Mouse (Mus musculus) testis, adult 2 months (tissue): ENCODE measurements around the gene Hacl1. TPM values are rescaled to one million over a fixed set of nuclear protein-coding genes. Genes with fewer than 3 reads are reported as not detected.
A peak's percentile ranks its signal among the peaks of the same experiment; 100 is the strongest.

Source experiments
- H3K27ac ChIP-seq: fragments of 200-500 bp; 2 replicates; pipeline ENCODE4 v1.5.1; 2012; ENCODE audit warnings: low read depth, low read length; ENCODE audit not compliant: control insufficient read depth, insufficient read depth
- H3K27me3 ChIP-seq: fragments of 200-500 bp; 2 replicates; pipeline ENCODE4 v1.6.1; 2012; ENCODE audit warnings: mild to moderate bottlenecking, low read length, moderate library complexity; ENCODE audit not compliant: control insufficient read depth, insufficient read depth
- H3K36me3 ChIP-seq: fragments of 200-500 bp; 2 replicates; pipeline ENCODE4 v1.6.1; 2012; ENCODE audit warnings: mild to moderate bottlenecking, low read length; ENCODE audit not compliant: control insufficient read depth, insufficient read depth
- H3K4me1 ChIP-seq: fragments of 200-500 bp; 2 replicates; pipeline ENCODE4 v1.6.1; 2012; ENCODE audit warnings: low read length; ENCODE audit not compliant: control insufficient read depth, insufficient read depth
- H3K4me3 ChIP-seq: fragments of 200-500 bp; 2 replicates; pipeline ENCODE4 v1.5.1; 2012; ENCODE audit warnings: low read depth, mild to moderate bottlenecking, low read length, moderate library complexity, mixed read lengths; ENCODE audit not compliant: control insufficient read depth
- CTCF ChIP-seq: fragments of 200-500 bp; IDR thresholded peaks from 2 replicates; pipeline ENCODE4 v1.5.1; 2012; ENCODE audit warnings: low read depth, mild to moderate bottlenecking, inconsistent platforms, low read length, moderate library complexity; ENCODE audit not compliant: control insufficient read depth, insufficient read depth, insufficient replicate concordance
- POLR2A ChIP-seq: fragments of 200-500 bp; IDR thresholded peaks from 2 replicates; pipeline ENCODE4 v1.6.1; 2012; ENCODE audit warnings: low read depth, mild to moderate bottlenecking, inconsistent platforms, low read length, moderate library complexity; ENCODE audit not compliant: control insufficient read depth
- polyA plus RNA-seq: library from polyadenylated mRNA; depleted of rRNA; stranded (reverse); fragments of >200 nt; gene quantifications from 2 replicates; pipeline ENCODE4 v1.2.3, GENCODE M21; 2012

Gene Hacl1
- polyA plus RNA-seq, 1 experiment, result 15.1 TPM

GRCm38 (mm10) chr14:31660312-31661093, 19.4 kb upstream of the Hacl1 start:
- peak overlapping the region; percentile 74 for H3K27ac ChIP-seq
- H3K4me3 ChIP-seq, result no peak overlapping the region
- H3K36me3 ChIP-seq, result no peaks in the 10 kb centered on the region
- H3K4me1 ChIP-seq, result peaks cover 20% of the 10 kb centered on the region
- TF ChIP-seq POLR2A (no peak), CTCF (no peak)
- H3K27me3 ChIP-seq, result no peaks in the 10 kb centered on the region

- no peak for TF ChIP-seq POLR2A
- no peak for TF ChIP-seq CTCF
- Histone ChIP-seq H3K27me3 (no peaks in the 10 kb centered on the region), H3K4me1 (peaks cover 20% of the 10 kb centered on the region), H3K36me3 (no peaks in the 10 kb centered on the region), H3K27ac (peak overlapping the region; percentile 79), H3K4me3 (no peak overlapping the region)
Observed at GRCm38 (mm10) chr14:31659501-31660181, 18.6 kb upstream of the Hacl1 start.

GRCm38 (mm10) chr14:31658126-31658680, 17.1 kb upstream of the Hacl1 start:
- H3K27ac ChIP-seq, result no peak overlapping the region
- no peak overlapping the region for H3K4me3 ChIP-seq
- no peaks in the 10 kb centered on the region for H3K36me3 ChIP-seq
- no peak for TF ChIP-seq CTCF
- TF ChIP-seq POLR2A, result no peak
- H3K27me3 ChIP-seq, result no peaks in the 10 kb centered on the region
- H3K4me1 ChIP-seq, result peaks cover 20% of the 10 kb centered on the region

GRCm38 (mm10) chr14:31656857-31657645, 16.0 kb upstream of the Hacl1 start:
- Histone ChIP-seq H3K27me3 (no peaks in the 10 kb centered on the region), H3K36me3 (no peaks in the 10 kb centered on the region), H3K27ac (no peak overlapping the region), H3K4me3 (no peak overlapping the region), H3K4me1 (peaks cover 10% of the 10 kb centered on the region)
- TF ChIP-seq CTCF (peak; percentile 43; the same call in 1 of the 2 replicates), POLR2A (no peak)

- H3K36me3 ChIP-seq, result no peaks in the 10 kb centered on the region
- no peak overlapping the region for H3K27ac ChIP-seq
- H3K4me1 ChIP-seq, result peaks cover 7% of the 10 kb centered on the region
- H3K4me3 ChIP-seq, result no peak overlapping the region
- no peaks in the 10 kb centered on the region for H3K27me3 ChIP-seq
- TF ChIP-seq CTCF (no peak), POLR2A (no peak)
Observed at GRCm38 (mm10) chr14:31656386-31656785, 15.3 kb upstream of the Hacl1 start.

GRCm38 (mm10) chr14:31655406-31655805, 14.3 kb upstream of the Hacl1 start:
- no peaks in the 10 kb centered on the region for H3K27me3 ChIP-seq

GRCm38 (mm10) chr14:31654816-31655215, 13.7 kb upstream of the Hacl1 start:
- Histone ChIP-seq H3K4me1 (no peaks in the 10 kb centered on the region; the same call in 1 of the 2 replicates), H3K27me3 (no peaks in the 10 kb centered on the region), H3K36me3 (no peaks in the 10 kb centered on the region), H3K4me3 (no peak overlapping the region), H3K27ac (no peak overlapping the region)
- TF ChIP-seq POLR2A (no peak), CTCF (no peak)

More at GRCm38 (mm10) chr14:31655406-31655805, 14.3 kb upstream of the Hacl1 start:
- TF ChIP-seq CTCF, result no peak
- no peak for TF ChIP-seq POLR2A
- Histone ChIP-seq H3K36me3 (no peaks in the 10 kb centered on the region), H3K4me1 (peaks cover 2% of the 10 kb centered on the region), H3K4me3 (no peak overlapping the region), H3K27ac (no peak overlapping the region)
